Mouse (Mus musculus) T-cell, adult 2 months (primary cell): ENCODE measurements around the gene Diaph2.
"Not testable (repeated sequence)": the region's sequence is repeated elsewhere in the genome, so short reads cannot be mapped to it uniquely, and the experiment has no call there.

Experiments used
- DNase-seq: peaks from one replicate; pipeline ENCODE4 v3.0.0; 2022; ENCODE audit warnings: low spot score

Diaph2 gene

GRCm38 (mm10) chrX:129831903-129832302, 82.4 kb downstream of the Diaph2 start:
- no peak for DNase-seq

- DNase-seq, result no peak
Observed at GRCm38 (mm10) chrX:129833887-129834286, 84.3 kb downstream of the Diaph2 start.

GRCm38 (mm10) chrX:129884465-129884864, 134.9 kb downstream of the Diaph2 start:
- peak; percentile 5 for DNase-seq

- DNase-seq, result no peak
Observed at GRCm38 (mm10) chrX:129925806-129926205, 176.3 kb downstream of the Diaph2 start.

- no peak for DNase-seq
Observed at GRCm38 (mm10) chrX:129974816-129975215, 225.3 kb downstream of the Diaph2 start.

GRCm38 (mm10) chrX:130008210-130008609, 258.7 kb downstream of the Diaph2 start:
- DNase-seq, result no peak

GRCm38 (mm10) chrX:130019735-130020134, 270.2 kb downstream of the Diaph2 start:
- no peak for DNase-seq

- no peak for DNase-seq
Observed at GRCm38 (mm10) chrX:130044525-130044924, 295.0 kb downstream of the Diaph2 start.

GRCm38 (mm10) chrX:130149216-130149615, 399.7 kb downstream of the Diaph2 start:
- DNase-seq, result no peak

- DNase-seq, result no peak
Observed at GRCm38 (mm10) chrX:130152164-130152563, 402.6 kb downstream of the Diaph2 start.

- DNase-seq, result no peak
Observed at GRCm38 (mm10) chrX:130173126-130173525, 423.6 kb downstream of the Diaph2 start.

GRCm38 (mm10) chrX:130187891-130188290, 438.3 kb downstream of the Diaph2 start:
- DNase-seq, result no peak

- DNase-seq, result no peak
Observed at GRCm38 (mm10) chrX:130188449-130188848, 438.9 kb downstream of the Diaph2 start.

GRCm38 (mm10) chrX:130189250-130189649, 439.7 kb downstream of the Diaph2 start:
- no peak for DNase-seq

GRCm38 (mm10) chrX:130197412-130197811, 447.9 kb downstream of the Diaph2 start:
- DNase-seq, result not testable (repeated sequence)

- DNase-seq, result no peak
Observed at GRCm38 (mm10) chrX:130205243-130205642, 455.7 kb downstream of the Diaph2 start.

GRCm38 (mm10) chrX:130212227-130212626, 462.7 kb downstream of the Diaph2 start:
- DNase-seq, result no peak

- no peak for DNase-seq
Observed at GRCm38 (mm10) chrX:130212759-130213158, 463.2 kb downstream of the Diaph2 start.

- no peak for DNase-seq
Observed at GRCm38 (mm10) chrX:130230045-130230444, 480.5 kb downstream of the Diaph2 start.

- no peak for DNase-seq
Observed at GRCm38 (mm10) chrX:130235167-130235566, 485.6 kb downstream of the Diaph2 start.

- no peak for DNase-seq
Observed at GRCm38 (mm10) chrX:130246652-130247051, 497.1 kb downstream of the Diaph2 start.

GRCm38 (mm10) chrX:130253664-130254063, 504.1 kb downstream of the Diaph2 start:
- no peak for DNase-seq

- no peak for DNase-seq
Observed at GRCm38 (mm10) chrX:130265707-130266106, 516.2 kb downstream of the Diaph2 start.

- no peak for DNase-seq
Observed at GRCm38 (mm10) chrX:130279144-130279543, 529.6 kb downstream of the Diaph2 start.

- DNase-seq, result no peak
Observed at GRCm38 (mm10) chrX:130281484-130281883, 531.9 kb downstream of the Diaph2 start.
